Mouse (Mus musculus): ENCODE results near the gene Fam117b.

The Fam117b gene

DNA sequence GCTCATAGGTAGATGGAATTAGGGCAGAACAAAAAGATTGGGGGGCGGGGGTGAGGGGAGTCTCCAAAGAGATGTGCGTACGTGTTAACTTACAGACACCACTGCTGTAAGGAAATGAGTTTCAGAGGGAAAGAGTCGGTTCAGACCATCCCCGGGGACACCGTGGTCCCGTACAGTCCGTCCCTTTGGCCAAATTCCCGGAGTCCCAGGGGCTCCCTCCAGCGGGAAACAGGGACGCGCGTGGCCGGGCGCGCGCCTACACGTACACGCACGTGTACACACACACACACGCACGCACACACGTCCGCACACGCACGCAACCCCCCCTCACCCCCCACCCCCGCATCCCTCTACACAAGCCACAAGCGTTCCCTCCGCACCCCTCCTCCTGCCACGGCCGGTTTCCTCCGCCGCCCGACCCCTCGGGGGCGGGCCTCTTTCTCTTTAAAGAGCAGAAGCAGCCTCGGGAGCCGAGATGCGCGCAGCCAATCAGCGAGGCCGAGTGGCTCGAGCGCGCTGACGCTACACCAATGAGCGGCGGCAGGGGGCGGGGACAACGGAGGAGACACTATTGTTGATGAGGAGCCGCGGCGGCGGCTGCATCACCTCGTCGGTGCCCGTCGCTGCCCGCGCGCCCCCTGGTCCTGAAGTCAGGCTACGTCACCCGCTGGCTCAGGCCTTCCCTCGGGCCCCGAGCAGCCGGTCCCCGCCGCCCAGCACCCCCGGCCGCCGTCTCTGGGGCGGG lies at the start of gene Fam117b:
TSS of gene Fam117b (plus strand) at position 594 of the 745 bp plus-strand sequence.
- DNase-seq (ENCODE audit: low spot score) = peak; percentile 99

DNA sequence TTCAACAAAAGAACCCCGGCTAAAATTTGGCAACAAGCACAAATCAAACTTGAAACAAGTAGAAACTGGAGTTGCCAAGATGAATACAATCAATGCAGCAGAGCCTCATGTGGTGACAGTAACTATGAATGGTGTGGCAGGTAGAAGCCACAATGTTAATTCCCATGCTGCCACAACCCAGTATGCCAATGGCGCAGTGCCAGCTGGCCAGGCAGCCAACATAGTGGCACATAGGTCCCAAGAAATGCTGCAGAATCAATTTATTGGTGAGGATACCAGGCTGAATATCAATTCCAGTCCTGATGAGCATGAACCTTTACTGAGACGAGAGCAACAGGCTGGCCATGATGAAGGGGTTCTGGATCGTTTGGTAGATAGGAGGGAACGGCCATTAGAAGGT lies 44.8 kb upstream of the Fam117b start:
- DNase-seq (ENCODE audit: low spot score) = no peak

DNA sequence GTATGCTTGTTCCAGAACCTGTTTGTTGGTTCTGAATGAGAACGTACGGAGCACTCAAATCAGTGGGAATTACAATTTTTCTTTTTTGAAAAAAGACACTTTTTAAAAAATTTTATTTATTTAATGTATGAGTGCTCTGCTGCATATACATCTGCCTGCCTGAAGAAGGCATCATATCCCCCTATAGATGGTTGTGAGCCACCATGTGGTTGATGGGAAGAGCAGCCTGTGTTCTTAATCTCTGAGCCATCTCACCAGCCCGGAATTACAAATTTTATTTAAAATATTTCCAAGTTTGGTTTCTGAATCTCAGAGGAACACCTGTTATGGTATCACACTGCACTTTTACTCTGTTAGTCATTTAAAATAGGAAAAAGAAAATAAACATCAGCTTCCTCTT lies 38.8 kb upstream of the Fam117b start:
- DNase-seq (ENCODE audit: low spot score) = no peak

DNA sequence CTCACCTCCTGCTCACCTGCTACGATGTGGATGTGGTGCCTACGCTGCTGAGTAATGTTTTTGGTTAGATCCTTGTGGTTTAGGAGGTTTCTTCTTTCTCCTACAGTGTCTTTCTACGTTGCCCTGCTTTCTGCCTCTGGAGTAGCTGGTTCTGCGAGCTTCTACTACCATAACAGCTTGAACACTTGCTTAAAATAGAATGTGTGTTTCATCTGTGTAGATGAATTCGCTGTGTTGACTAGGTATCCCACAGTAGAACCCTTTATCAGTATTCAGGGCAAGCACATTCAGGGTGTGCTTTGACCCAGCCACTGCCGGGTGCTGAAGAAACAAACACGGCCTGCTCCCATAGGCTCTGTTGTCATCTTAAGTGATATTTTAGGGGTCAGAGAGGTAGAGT lies 34.7 kb upstream of the Fam117b start:
- no peak for DNase-seq (ENCODE audit: low spot score)

DNA sequence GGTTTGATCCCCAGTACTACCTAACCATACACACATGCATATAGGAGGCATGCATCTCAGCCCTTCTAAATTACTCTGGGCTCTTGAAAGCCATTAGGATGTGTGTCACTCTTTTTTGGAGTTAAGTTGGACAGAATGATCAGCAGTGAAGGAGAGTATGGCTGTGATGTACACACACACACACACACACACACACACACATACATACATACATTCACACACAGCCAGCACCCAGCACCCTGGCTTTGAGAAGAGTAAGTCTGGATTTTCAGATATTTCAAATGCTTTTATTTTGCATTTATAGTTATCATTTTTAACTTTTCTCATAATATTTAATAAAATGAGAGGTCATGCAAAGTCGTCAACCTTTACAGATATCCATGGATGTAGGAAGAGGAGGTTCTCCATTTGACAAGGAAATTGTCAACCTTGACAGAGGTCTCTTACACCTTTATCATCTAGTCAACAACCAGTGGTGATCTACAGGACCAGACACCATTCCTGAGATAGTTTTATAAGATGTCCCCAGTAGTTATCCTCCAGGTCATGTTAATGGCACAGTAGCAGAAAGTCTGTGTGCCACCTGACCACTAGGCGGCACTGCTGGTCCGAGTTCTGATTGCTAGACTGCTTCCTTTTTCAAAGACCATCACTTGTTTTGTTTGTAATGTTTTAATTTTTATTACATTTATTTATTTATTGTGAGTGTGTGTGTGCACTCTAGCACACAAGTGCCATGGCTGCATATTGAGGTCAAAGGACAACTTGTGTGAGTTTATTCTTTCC lies 29.3 kb upstream of the Fam117b start:
- peak; percentile 77 for DNase-seq (ENCODE audit: low spot score)

DNA sequence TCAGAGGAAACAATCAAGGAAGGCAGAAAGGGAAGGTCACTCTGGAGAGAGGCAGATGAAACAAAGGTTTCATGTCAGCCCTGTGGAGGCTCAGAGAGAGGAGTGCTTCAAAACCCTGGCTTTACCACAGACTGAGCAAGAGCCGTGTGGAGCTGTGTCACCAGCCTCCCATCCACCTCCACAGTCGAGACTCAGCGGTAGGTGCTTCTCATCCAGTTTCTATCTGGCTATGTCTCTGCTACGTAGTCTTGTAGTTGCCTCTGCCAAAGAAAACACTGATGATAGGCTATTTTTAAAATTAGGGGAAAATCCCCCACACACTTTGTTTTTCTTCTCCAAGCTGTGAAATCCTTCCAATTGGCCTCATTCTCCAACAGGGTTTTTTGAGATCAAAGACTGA lies 25.9 kb upstream of the Fam117b start:
- DNase-seq (ENCODE audit: low spot score) = no peak

DNA sequence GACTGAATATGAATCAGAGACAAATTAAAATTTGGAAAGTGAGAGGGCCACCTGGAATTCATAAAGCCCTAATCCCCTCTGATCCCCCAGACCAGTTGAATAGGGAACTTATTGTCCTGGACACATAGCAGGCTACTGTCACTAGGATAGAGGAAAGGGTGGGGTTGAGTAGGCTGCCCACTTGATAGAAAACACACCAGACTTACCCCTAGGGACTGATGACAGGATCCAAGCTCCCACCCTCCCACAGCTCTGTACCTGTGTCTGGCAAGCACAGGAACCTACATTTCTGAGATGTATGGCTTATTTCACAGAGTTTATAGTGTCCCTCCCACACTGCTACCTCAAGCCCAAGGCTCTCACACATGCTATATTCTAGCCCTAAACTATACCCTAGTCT lies 24.8 kb upstream of the Fam117b start:
- no peak for DNase-seq (ENCODE audit: low spot score)

DNA sequence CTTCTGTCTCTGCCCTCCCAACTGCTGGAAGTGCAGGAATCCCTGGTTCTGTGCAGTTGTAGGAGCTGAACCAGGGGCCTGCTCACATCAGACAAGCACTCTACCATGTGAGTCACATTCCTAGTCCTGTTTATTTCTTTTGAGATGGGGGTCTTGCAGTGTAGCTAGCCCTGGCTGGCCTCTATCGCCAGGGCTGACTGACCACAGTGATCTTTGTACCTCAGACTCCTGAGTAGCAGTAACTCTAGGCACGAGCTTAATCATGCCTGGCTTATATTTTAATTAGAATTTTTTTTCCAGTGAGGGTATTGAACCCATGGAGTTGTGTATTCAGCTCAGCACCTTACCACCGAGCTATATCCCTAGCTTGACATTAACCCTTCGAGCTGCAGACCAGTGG lies 21.6 kb upstream of the Fam117b start:
- DNase-seq (ENCODE audit: low spot score) = no peak

DNA sequence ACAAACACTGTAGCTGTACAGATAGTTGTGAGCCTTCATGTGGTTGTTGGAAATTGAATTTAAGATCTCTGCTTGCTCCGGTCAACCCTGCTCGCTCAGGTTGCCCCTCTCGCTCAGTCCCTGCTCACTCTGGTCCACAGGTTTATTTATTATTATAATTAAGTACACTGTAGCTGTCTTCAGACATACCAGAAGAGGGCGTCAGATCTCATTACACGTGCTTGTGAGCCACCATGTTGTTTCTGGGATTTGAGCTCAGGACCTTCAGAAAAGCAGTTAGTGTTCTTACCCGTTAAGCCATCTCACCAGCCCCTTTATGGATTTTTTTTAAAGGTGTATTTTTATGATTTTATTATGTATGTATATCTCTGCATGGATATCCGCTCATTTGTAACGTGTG lies 20.0 kb upstream of the Fam117b start:
- DNase-seq (ENCODE audit: low spot score) = no peak

DNA sequence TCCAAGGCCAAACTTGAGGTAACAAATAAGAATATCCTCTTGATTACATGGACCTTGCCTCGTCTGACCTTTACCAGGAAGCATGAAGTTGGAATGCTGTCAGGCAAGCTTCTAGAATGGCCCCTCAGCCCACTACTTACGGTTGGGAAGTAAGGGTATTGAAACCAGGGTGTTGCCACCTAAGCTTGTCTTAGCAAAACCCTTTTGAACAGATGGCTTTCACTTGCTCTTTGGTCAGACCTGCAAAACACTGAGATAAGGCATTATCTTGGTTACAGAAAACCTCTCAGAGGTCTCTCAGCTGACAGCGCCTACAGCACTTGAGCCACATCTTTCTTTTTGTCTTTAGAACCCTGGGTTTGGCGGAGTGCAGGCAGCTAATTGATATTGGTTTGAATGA lies 18.8 kb upstream of the Fam117b start:
- no peak for DNase-seq (ENCODE audit: low spot score)

DNA sequence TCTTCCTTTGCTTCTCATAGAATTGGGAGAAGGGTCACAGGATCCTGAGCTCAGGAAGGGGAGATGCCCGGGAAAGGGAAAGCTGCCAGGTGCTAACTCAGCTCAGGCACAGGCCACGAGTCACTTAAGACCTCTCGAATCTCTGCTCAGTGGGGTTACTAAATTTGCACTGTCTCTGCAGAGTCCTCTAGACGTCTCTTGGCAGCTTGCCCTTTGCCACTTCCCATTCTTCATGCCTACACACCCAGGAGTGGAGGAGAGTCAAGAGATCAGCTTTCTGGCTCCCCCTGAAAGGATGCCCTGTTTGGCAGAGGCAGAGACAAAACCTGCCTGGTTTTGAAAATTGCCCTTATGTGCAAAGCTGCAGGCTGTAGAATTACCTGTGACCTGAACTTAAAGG lies 17.4 kb upstream of the Fam117b start:
- DNase-seq (ENCODE audit: low spot score) = peak; percentile 80

DNA sequence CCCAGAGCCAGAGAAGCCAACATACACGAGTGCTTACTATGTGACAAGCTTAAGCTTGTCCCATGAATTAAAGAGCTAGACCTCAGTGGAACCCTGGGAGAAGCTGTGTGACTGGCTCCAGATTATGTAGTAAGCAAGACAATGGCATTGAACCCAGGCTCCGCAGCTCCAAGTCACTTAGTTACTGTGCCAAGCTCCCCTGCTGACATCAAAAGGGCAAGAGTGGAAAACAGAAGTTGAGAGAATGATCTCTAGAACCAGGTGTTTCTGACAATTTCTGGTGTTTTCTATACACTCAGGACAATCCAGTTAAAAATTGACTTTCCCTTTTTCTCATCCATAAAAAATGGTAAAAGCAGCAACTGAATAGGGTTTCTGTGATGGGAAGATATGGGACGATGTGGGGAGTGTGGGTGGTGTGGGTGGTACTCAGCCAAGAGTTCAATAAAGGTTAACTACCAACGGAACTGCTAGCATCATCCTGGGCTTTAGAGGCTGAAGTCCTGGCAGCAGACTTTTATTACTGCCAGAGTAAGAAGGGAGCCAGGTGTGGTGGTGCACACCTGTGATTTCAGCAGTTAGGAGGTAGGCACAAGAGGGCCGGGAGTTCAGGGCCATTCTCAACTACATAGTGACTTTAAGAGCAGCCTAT lies 15.5 kb upstream of the Fam117b start:
- DNase-seq (ENCODE audit: low spot score) = no peak

DNA sequence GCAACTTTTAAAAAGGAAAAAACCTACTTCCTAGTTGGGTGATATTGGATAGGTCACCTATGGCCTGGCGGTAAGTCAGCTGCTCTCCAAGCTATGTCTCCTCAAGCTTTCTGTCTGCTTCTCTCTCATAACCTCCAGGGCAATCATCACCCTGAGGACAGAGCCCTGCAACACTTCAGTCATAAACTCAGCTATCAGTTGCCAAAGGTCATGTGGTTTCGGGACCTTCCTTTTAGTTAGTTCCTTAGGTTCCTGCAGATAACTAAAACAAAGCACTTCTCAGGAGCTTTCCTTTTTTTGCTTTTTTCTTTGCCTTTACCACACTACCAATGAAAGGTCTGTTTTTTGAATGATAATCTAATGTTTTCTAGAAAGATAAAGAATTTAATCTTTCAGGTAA lies 13.1 kb upstream of the Fam117b start:
- DNase-seq (ENCODE audit: low spot score) = no peak

DNA sequence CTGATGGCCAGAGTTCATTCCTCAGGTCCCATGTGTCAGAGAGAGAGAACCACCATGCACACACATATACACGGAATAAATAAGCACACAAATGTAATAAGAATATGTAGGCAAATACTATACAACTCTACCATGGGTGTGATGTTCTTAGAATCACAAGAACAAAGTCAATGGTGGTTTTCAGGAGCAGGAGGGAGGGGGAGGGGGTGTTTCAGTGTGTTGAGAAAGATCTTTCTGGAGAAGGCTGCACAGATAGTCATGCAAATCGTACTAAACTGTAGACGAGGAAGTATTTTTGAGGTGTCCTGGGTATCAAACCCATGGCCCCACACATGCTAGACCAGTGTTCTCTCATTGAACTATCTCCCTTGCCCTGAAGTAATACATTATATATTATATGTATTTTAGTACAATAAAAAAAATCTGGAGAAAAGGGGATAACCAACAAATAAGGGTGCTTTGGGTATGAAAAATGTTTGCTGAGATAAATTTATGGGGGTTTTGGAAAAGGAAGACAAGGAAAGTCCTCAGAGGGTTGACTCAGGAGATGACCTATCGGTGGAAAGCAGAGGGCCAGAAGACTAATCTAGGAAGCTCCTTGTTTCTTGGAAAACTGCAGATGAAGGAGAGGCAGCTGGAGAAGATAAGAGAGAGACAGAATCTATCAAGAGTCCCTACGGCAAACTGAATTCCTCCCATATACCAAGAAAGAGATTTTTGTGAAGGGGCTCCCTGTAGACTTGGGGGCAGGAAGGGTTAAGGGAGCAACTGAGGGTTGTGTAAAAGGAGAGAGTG lies 11.5 kb upstream of the Fam117b start:
- DNase-seq (ENCODE audit: low spot score) = no peak

DNA sequence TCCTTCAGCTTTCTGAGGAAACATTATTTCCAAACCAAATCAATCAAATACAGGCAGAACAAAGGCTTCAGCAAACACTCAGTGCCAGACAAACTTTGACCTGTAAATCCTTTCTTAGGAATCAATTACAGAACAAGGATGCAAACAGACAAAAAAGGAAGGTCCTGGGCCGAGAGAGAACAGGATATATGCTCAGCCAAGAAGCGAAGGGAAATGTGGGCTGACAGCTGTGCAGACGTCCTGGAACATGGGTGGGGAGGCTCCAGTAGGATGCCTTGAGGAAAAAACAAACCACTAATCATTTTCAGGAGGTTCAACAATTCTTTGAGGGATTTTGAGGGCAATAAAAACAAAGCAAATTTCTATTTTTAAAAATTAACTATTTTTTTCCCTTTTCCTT lies 10.2 kb upstream of the Fam117b start:
- peak; percentile 78 for DNase-seq (ENCODE audit: low spot score)

DNA sequence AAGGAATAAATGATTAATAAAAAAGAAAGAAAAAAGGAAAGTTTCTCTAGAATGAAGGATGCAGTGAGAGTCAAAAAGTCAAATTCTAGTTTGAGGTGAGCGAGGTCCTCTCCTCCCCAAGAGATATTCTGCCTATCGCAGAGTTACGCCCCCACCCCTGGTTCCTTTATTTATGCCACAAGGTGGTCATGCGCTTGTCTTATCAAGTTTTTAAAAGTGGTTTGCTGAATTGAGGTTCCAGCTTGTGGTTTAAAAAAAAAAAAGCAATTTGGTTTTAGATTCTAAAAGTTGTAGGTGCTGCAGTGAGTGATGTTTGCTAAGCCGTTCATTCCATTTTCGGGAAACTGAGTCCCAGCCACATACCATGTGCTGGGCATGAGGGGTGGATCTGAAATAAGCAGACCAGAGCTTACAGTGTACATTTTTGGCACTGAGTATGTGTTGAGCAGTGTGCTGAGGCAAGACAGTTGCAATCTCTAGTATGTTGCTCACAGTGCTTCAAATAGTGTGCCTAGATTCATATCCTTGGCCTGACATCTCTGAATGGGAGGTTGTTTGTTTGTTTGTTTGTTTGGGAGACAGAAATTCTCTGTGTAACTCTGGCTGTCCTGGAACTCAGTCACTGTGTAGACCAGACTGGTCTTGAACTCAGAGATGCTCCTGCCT lies 8.0 kb upstream of the Fam117b start:
- no peak for DNase-seq (ENCODE audit: low spot score)

DNA sequence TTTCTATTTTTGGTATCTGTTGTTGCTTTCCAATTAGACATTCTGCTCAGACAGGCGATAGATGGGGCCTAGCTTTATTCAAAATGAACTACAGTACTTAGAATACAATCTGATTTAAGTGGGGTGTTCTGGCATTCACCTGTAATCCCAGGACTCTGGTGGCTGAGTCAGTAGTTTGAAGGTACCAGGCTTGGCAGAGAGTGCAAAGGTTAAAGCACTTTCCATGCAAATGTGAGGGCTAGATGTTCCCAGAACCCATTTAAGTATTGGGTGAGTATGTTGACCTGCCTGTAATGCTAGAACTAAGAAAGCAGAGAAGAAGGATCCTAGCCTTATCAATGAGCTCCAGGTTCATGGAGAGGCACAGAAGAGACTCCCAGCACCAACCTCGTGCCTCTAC lies 6.9 kb upstream of the Fam117b start:
- no peak for DNase-seq (ENCODE audit: low spot score)

DNA sequence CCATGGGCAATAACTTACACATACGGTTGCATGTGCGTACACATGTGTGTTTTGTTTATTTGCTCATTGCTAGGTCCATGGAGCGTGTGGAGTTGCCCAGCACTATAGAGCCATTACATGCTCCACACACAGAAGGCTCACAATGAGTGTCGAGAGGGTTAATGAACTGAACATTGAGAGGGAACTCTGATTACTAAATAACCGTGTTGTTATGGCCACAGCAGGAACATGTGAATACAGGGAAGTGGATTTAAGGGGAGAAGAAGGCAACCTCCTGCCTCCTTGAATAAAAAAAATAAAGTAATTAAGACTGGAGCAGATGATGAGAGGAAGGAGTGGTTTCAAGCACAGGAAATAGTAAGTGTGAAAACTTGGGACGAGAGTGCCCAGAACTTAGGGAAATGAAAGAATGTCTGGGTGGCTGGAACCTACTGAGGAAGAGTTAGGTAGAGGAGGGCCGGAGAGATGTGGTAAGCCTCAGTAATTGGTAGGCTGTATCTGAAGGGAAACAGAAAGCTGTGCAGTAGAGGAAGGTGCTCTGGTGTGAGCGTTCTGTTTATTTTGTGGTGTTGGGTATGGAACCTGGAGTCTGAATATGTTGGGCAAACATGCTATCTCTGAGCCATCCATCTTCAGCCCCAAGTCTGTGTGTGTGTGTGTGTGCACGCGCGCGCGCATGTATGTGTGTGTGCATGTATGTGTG lies 5.8 kb upstream of the Fam117b start:
- no peak for DNase-seq (ENCODE audit: low spot score)

DNA sequence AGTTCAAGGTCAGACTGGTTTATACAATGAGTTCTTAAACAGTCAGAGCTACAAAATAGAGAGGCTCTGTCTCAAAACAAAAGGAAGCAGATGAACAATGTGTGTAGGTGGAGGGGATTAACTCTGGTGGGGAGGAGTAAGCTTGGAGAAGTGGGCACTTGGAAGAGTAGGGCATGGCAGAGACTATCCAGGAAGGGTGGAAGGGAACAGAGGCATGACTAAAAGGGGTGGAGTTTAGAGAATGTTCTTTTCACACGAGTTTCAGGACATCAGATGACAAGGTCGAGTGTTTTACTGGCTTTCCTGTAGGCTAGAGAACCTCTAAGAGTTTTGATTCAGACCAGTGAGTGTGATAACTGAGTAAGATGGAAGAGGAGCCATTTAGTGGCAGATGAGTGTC lies 5.1 kb upstream of the Fam117b start:
- DNase-seq (ENCODE audit: low spot score) = peak; percentile 55

DNA sequence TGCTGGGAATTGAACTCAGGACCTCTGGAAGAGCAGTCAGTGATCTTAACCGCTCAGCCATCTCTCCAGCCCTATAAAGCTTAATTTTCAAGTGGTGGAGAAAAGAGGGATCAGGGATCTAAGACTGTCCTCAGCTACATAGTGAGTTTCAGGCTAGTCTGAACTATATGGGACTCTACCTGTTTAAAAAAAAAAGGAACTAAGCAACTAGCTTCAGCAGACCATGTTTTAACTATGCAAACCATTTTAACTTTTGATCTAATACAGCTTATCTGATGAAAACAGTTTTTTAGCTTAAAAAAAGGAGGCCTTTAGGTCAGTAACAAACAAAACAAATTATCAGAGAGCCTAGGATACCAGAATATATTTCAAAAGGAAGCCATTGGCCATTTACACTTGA lies 1.9 kb upstream of the Fam117b start:
- DNase-seq (ENCODE audit: low spot score) = no peak

DNA sequence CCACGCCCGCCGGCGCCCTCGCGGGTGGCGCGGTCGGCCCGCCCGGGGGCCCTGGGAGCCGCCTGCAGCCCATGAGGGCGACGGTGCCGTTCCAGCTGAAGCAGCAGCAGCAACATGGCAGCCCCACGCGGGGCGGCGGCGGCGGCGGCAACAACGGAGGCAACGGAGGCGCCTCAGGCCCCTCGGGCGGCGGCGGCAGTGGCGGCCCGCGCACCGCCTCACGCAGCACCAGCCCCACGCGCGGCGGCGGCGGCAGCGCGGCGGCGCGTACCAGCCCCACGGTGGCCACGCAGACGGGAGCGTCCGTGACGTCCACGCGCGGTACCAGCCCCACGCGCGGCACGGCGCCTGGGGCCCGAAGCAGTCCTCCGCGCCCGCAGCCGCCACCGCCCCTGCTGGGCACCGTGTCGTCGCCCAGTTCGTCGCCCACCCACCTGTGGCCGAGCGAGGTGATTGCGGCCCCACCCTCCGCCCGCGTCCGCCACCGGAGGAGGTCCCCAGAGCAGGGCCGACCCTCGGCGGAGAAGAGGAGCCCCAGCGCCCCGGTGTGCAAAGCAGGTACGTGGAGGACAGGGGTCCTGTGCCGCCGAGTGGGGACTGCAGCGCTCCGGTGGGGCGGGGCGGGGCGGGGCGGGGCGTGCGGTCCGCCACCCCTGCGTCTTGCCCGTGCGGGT lies 526 bp downstream of the Fam117b start:
- no peak for DNase-seq (ENCODE audit: low spot score)
